Mouse (Mus musculus) G1E (cell line): Measurements from ENCODE around the gene Asic2. TPM values are rescaled to one million over a fixed set of nuclear protein-coding genes. Genes with fewer than 3 reads are reported as not detected.

Experiments
- ATAC-seq: 2 replicates; pipeline ENCODE4 v1.8.0; 2016; ENCODE audit warnings: mild to moderate bottlenecking; ENCODE audit not compliant: insufficient number of reproducible peaks, poor library complexity, low FRiP score, severe bottlenecking; ENCODE audit errors: extremely low read depth
- DNase-seq: peaks from one replicate; pipeline ENCODE4 v3.0.0; 2012; ENCODE audit warnings: low spot score
- H3K27me3 ChIP-seq: 2 replicates; pipeline ENCODE4 v1.6.1; 2012; ENCODE audit warnings: mild to moderate bottlenecking, low read length, inconsistent platforms; ENCODE audit not compliant: insufficient read depth
- H3K36me3 ChIP-seq: replicated peaks from 2 replicates; pipeline ENCODE3; 2012; ENCODE audit warnings: mild to moderate bottlenecking, inconsistent platforms
- H3K4me1 ChIP-seq: 2 replicates; pipeline ENCODE4 v1.6.1; 2012; ENCODE audit warnings: low read depth, low read length, inconsistent platforms, mixed read lengths; ENCODE audit not compliant: insufficient read depth
- H3K4me3 ChIP-seq: 2 replicates; pipeline ENCODE4 v1.5.1; 2012; ENCODE audit warnings: low read depth, mild to moderate bottlenecking, inconsistent platforms, low read length, moderate library complexity, mixed read lengths
- H3K9me3 ChIP-seq: replicated peaks from 2 replicates; pipeline ENCODE4 v1.6.1; 2012; ENCODE audit warnings: inconsistent platforms
- CTCF ChIP-seq: IDR thresholded peaks from 2 replicates; pipeline ENCODE4 v1.5.1; 2012; ENCODE audit warnings: low read depth, low read length, inconsistent platforms, mixed read lengths
- GATA1 ChIP-seq: IDR thresholded peaks from 2 replicates; pipeline ENCODE4 v1.6.1; 2012; ENCODE audit warnings: borderline replicate concordance, low read length, inconsistent platforms, mixed read lengths
- GATA2 ChIP-seq: IDR thresholded peaks from 2 replicates; pipeline ENCODE4 v1.6.1; 2012; ENCODE audit warnings: low read depth, low read length, inconsistent platforms, borderline replicate concordance
- POLR2AphosphoS5 ChIP-seq: IDR thresholded peaks from 2 replicates; pipeline ENCODE4 v1.6.1; 2012; ENCODE audit warnings: low read depth, low read length, inconsistent platforms; ENCODE audit not compliant: insufficient replicate concordance
- TAL1 ChIP-seq: conservative IDR thresholded peaks from 2 replicates; pipeline ENCODE4 v1.6.1; 2012; ENCODE audit warnings: low read depth, low read length, inconsistent platforms, mixed read lengths
- polyA plus RNA-seq: library from polyadenylated mRNA; stranded (reverse); fragments of >175 nt; gene quantifications from 2 replicates; pipeline ENCODE4 v1.2.3, GENCODE M21; 2012
- total RNA-seq, 2 experiments: library from RNA; stranded (forward) in 1 of 2; stranded (reverse) in 1 of 2; fragments of 200-1000 nt in 1 of 2; fragments of >200 nt in 1 of 2; fragmentation: Nextera tagmentation in 1 of 2; gene quantifications; 2 replicates each; pipeline ENCODE4 v1.2.3; 2014 to 2017

Gene Asic2
- total and polyA plus RNA-seq, 3 experiments, result 0.16 TPM; not detected in 2

DNA sequence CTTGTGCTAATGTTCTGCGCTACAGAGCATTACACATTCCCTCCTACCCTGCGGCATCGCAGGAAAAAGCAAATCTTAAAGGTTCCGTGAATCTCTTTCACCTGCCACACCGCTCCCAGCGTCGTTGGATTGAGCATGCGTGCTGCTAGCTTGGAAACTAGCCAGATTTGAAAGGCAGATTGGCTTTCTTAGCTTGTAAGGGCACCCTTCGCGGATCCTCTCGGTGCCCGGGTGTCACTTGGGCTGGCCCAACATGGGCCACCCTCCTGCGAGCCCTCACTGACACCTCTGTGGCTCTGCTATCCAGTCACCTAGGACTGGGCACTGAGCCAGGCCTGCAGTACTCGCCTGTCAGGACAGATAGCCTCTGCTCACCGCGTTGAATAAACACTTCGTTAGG, 380.3 kb downstream of the Asic2 start:
- DNase-seq, result no peak
- TF ChIP-seq POLR2AphosphoS5 (no peak), TAL1 (no peak), GATA2 (no peak), CTCF (no peak), GATA1 (no peak)
- Histone ChIP-seq H3K4me3 (no peak overlapping the region), H3K4me1 (no peaks in the 10 kb centered on the region), H3K36me3 (no peaks in the 10 kb centered on the region), H3K9me3 (peaks cover 66% of the 10 kb centered on the region), H3K27me3 (no peaks in the 10 kb centered on the region)
- ATAC-seq, result no peak

DNA sequence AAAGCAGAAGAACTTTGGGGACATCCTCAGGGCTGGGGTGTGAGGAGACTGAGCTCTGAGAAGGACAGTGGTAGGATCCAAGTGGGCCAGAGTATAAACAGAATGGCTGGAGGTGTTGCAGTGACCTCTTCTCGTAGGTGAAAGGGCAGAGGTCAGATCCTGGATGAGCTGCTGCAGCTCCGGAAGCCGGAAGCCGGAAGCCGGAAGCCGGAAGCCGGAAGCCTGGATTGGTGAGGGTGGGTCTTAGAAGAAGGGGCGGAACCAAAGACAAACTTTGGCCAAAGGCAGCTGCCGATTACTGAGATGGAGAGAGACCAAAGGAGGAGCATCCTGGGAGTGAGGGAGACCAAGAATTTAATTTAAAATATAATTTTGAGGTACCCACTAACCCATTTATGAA, 381.1 kb downstream of the Asic2 start:
- ATAC-seq (no peak), DNase-seq (no peak)
- H3K36me3 ChIP-seq, result no peaks in the 10 kb centered on the region
- H3K27me3 ChIP-seq, result no peaks in the 10 kb centered on the region
- H3K4me3 ChIP-seq, result no peak overlapping the region
- TF ChIP-seq GATA2, result no peak
- TF ChIP-seq GATA1, result no peak
- no peak for TF ChIP-seq TAL1
- no peak for TF ChIP-seq POLR2AphosphoS5
- TF ChIP-seq CTCF, result no peak
- H3K9me3 ChIP-seq, result peaks cover 68% of the 10 kb centered on the region
- H3K4me1 ChIP-seq, result no peaks in the 10 kb centered on the region

DNA sequence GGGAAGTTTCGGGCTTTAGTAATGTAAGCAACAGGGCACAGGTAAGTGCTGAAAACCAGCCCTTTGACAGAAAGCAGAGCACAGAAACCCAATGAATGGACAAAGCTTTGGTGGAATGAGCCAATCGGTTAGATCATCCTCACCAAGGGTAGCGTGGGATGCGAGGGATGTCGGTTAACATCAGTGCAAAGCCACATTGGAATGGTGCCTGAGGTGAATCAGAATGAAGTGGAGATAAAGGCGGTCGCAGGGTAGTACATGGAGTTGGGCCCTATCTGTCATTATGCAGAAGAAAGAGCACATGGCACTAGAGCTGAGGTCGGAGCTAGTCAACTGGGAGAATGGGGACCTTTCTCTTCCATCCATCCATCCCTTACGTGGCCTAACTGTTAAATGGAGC, 383.8 kb downstream of the Asic2 start:
- TF ChIP-seq GATA1, result no peak
- no peak for TF ChIP-seq POLR2AphosphoS5
- no peak for TF ChIP-seq GATA2
- no peak for TF ChIP-seq CTCF
- TF ChIP-seq TAL1, result no peak
- Histone ChIP-seq H3K36me3 (no peaks in the 10 kb centered on the region), H3K9me3 (peaks cover 56% of the 10 kb centered on the region), H3K4me3 (no peak overlapping the region), H3K4me1 (no peaks in the 10 kb centered on the region), H3K27me3 (no peaks in the 10 kb centered on the region)
- ATAC-seq, result no peak
- DNase-seq, result no peak

DNA sequence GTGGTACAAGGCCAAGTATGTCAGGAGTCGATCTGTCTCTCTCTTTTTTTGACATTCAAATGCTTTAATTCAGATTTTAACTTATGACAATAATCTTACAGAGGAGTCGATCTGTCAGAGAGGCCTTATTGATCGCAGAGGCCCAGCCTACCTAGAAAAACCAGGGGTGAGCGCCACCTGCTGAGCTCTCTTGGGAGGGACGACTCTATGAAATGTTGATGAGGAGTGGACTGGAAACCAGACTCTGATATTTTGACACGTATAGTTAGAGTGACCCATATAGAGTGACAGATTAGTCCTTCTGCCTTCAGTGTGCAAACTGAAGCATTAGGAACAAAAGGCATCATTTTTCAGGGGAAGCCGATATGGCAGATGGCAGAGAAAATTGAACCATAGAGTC, 385.1 kb downstream of the Asic2 start:
- Histone ChIP-seq H3K27me3 (no peaks in the 10 kb centered on the region), H3K4me1 (no peaks in the 10 kb centered on the region), H3K9me3 (peaks cover 56% of the 10 kb centered on the region), H3K4me3 (no peak overlapping the region), H3K36me3 (no peaks in the 10 kb centered on the region)
- DNase-seq (no peak), ATAC-seq (no peak)
- TF ChIP-seq TAL1 (no peak), GATA2 (no peak), POLR2AphosphoS5 (no peak), GATA1 (no peak), CTCF (no peak)

DNA sequence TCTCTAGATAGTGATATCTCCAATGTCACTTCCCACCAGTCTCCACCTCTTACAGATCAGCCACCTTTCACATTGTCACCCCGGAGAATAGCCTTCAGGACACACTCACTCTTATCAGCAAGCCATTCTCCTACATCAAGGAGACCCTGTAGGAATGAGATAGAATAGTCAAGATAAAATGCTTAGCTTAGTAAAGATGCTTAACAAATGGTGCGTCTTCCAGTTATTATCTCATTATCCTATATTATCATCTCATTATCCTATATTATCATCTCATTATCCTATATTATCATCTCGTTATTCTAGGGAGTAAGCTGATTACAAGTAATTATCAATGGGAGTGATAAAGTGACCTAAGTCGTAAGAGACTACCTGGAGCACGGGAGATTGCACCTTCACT, 386.1 kb downstream of the Asic2 start:
- Histone ChIP-seq H3K36me3 (no peaks in the 10 kb centered on the region), H3K4me1 (no peaks in the 10 kb centered on the region), H3K9me3 (peaks cover 50% of the 10 kb centered on the region), H3K4me3 (no peak overlapping the region), H3K27me3 (no peaks in the 10 kb centered on the region)
- DNase-seq (no peak), ATAC-seq (no peak)
- TF ChIP-seq GATA1 (no peak), TAL1 (no peak), POLR2AphosphoS5 (no peak), CTCF (no peak), GATA2 (no peak)

DNA sequence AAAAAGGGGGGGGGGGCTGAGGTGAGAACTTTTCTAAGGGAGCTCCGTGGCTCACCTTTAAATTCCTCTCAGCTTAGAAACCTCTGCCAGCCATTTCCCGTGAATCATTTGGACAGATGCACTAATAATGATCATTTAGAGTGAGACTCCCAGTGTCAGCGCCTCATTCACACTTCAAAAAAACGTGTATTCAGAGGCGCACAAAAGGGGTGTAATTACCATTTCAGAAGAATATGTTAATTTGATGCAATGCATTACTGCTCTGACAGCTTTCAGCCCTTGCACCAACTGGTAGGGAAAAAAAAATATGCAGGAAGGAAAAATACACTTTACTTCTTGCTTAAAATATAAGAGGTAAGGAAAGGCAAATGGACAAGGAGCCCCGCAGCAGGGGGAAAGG, 388.5 kb downstream of the Asic2 start:
- no peaks in the 10 kb centered on the region for H3K4me1 ChIP-seq
- no peak overlapping the region for H3K4me3 ChIP-seq
- DNase-seq (no peak), ATAC-seq (no peak)
- no peaks in the 10 kb centered on the region for H3K27me3 ChIP-seq
- H3K9me3 ChIP-seq, result peaks cover 40% of the 10 kb centered on the region
- H3K36me3 ChIP-seq, result no peaks in the 10 kb centered on the region
- TF ChIP-seq POLR2AphosphoS5 (no peak), TAL1 (no peak), GATA1 (no peak), CTCF (no peak), GATA2 (no peak)

DNA sequence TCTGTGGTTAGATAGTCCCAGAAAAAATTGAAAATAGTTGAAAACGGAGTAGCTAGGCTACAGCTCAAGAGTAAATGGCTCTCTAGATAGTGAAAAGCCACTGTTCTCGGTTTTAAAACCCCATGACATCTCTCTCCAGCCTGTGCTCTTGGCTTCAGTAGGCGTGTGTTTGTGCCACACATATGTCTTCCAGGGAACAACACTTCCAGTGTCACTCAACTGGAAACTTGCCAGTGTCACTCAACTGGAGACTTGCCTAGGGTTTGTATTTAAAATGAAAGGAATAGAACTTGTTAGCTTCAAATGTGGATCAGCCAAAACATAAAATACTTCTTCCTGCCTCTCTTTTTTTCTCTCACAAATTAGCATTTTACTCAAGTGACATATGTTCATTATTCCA, 397.9 kb downstream of the Asic2 start:
- no peak for DNase-seq
- peaks cover 2% of the 10 kb centered on the region; the same call in 1 of the 2 replicates for H3K27me3 ChIP-seq
- no peaks in the 10 kb centered on the region for H3K4me1 ChIP-seq
- no peak for TF ChIP-seq CTCF
- no peak for TF ChIP-seq GATA1
- TF ChIP-seq GATA2, result no peak
- no peak for TF ChIP-seq TAL1
- TF ChIP-seq POLR2AphosphoS5, result no peak
- H3K4me3 ChIP-seq, result no peak overlapping the region
- ATAC-seq, result no peak
- peaks cover 35% of the 10 kb centered on the region for H3K9me3 ChIP-seq
- no peaks in the 10 kb centered on the region for H3K36me3 ChIP-seq
